Mouse (Mus musculus) erythroblast, adult 5-6 weeks (primary cell): ENCODE results near the gene Zfp664. TPM values are rescaled to one million over a fixed set of nuclear protein-coding genes. Genes with fewer than 3 reads are reported as not detected.

Source experiments
- ATAC-seq: replicated peaks from 2 replicates; pipeline ENCODE4 v1.8.0; 2016; ENCODE audit warnings: moderate number of reproducible peaks, mild to moderate bottlenecking, moderate TSS enrichment, inconsistent platforms; ENCODE audit not compliant: poor library complexity, low FRiP score, severe bottlenecking
- total RNA-seq, 2 experiments: library from RNA; stranded (forward) in 1 of 2; stranded (reverse) in 1 of 2; fragments of 150-400 nt in 1 of 2; fragments of 200-764, 138-1000 nt in 1 of 2; gene quantifications; 2 replicates each; pipeline versions ENCODE4 v1.2.3 to v1.2.4; 2015 to 2017; ENCODE audit warnings: low replicate concordance in 2 of 2

Gene Zfp664
- total RNA-seq (2015; ENCODE audit: low replicate concordance) = 3.3 and 3.8 TPM in 2 replicates
- 5.0 and 7.9 TPM in 2 replicates for total RNA-seq (2017; ENCODE audit: low replicate concordance)

- ATAC-seq = peak; percentile 98
These were observed at the start of gene Zfp664, which contains the start of gene Ccdc92 for GRCm38 (mm10) chr5:124862013-124862866. TSS of gene Zfp664 (plus strand) at chr5:124862691. TSS of gene Ccdc92 (minus strand) at chr5:124862424.

- no peak for ATAC-seq
These were observed 47.7 kb upstream of the Zfp664 start for GRCm38 (mm10) chr5:124814797-124815196.

- ATAC-seq = no peak
These were observed 45.4 kb upstream of the Zfp664 start for GRCm38 (mm10) chr5:124817050-124817449.

GRCm38 (mm10) chr5:124822128-124822894 lies 40.2 kb upstream of the Zfp664 start:
- ATAC-seq = no peak

GRCm38 (mm10) chr5:124830331-124830730 lies 32.2 kb upstream of the Zfp664 start:
- no peak for ATAC-seq

- ATAC-seq = no peak
These were observed 27.3 kb upstream of the Zfp664 start for GRCm38 (mm10) chr5:124835218-124835617.

GRCm38 (mm10) chr5:124836075-124836474 lies 26.4 kb upstream of the Zfp664 start:
- no peak for ATAC-seq

- no peak for ATAC-seq
These were observed 25.9 kb upstream of the Zfp664 start for GRCm38 (mm10) chr5:124836621-124837020.

GRCm38 (mm10) chr5:124840202-124840601 lies 22.3 kb upstream of the Zfp664 start:
- ATAC-seq = no peak

GRCm38 (mm10) chr5:124840669-124841068 lies 21.8 kb upstream of the Zfp664 start:
- ATAC-seq = no peak

GRCm38 (mm10) chr5:124843386-124843785 lies 19.1 kb upstream of the Zfp664 start:
- ATAC-seq = no peak

GRCm38 (mm10) chr5:124844929-124845328 lies 17.6 kb upstream of the Zfp664 start:
- no peak for ATAC-seq

- no peak for ATAC-seq
These were observed 15.5 kb upstream of the Zfp664 start for GRCm38 (mm10) chr5:124847014-124847413.

- ATAC-seq = no peak
These were observed 13.5 kb upstream of the Zfp664 start for GRCm38 (mm10) chr5:124848994-124849393.

GRCm38 (mm10) chr5:124851572-124851971 lies 10.9 kb upstream of the Zfp664 start:
- ATAC-seq = no peak

GRCm38 (mm10) chr5:124852294-124852693 lies 10.2 kb upstream of the Zfp664 start:
- no peak for ATAC-seq

- ATAC-seq = no peak
These were observed 9.4 kb upstream of the Zfp664 start for GRCm38 (mm10) chr5:124853079-124853478.

GRCm38 (mm10) chr5:124854202-124854601 lies 8.3 kb upstream of the Zfp664 start:
- ATAC-seq = no peak

- no peak for ATAC-seq
These were observed 2.5 kb upstream of the Zfp664 start for GRCm38 (mm10) chr5:124860013-124860412.

GRCm38 (mm10) chr5:124861463-124861862 lies 1.0 kb upstream of the Zfp664 start:
- no peak for ATAC-seq
